Mouse (Mus musculus) left cerebral cortex, adult 8-10 months (tissue): Measurements from ENCODE around the gene Olfr434. TPM values are rescaled to one million over a fixed set of nuclear protein-coding genes. Genes with fewer than 3 reads are reported as not detected.
A peak's percentile ranks its signal among the peaks of the same experiment; 100 is the strongest.
"Not testable (repeated sequence)": the region's sequence is repeated elsewhere in the genome, so short reads cannot be mapped to it uniquely, and the experiment has no call there.

Source experiments
- DNase-seq, 2 experiments: peaks; one replicate each; pipeline ENCODE4 v3.0.0; 2022; ENCODE audit warnings: low spot score in 2 of 2
- total RNA-seq, 4 experiments: library from RNA; stranded (reverse); gene quantifications; 2 replicates each; pipeline ENCODE4 v1.2.4; 2022

Gene Olfr434
- not detected for total RNA-seq

DNA sequence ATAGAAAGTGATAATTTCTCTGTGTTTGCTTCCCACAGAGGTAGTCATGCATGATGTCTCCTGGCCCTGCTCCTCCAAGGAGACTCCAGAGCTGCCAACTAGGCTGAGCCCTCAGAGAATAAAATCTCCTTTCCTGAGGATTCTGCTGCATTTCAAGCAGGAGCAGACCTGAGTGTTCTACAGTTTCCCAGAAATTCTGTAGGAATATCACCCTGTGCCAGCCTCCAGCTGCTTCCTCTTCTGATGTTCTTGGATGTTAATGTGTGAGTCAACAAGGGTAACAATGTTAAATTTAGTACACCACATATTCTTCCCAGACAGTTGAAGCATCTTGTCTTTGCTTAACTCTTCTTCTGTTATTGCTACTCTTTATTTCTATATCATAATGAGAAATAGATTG lies at the start of gene Olfr434:
Olfr434 (plus strand) TSS at position 149 of the 400 bp plus-strand sequence.
- DNase-seq: peak in 1 of 2 experiments; percentile 58

DNA sequence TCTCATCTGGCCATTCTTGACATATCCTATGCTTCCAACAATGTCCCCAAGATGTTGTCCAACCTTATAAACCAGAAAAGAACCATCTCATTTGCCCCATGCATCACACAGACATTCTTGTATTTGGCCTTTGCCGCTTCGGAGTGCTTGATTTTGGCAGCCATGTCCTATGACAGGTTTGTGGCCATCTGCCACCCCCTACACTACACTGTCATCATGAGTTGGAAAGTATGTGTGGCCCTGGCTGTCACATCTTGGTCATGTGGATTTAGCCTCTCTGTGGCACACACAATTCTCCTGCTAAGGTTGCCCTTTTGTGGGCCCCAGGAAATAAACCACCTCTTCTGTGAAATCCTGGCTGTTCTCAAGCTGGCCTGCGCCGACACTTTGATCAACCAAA lies 45.6 kb upstream of the Olfr434 start:
- no peak for DNase-seq

DNA sequence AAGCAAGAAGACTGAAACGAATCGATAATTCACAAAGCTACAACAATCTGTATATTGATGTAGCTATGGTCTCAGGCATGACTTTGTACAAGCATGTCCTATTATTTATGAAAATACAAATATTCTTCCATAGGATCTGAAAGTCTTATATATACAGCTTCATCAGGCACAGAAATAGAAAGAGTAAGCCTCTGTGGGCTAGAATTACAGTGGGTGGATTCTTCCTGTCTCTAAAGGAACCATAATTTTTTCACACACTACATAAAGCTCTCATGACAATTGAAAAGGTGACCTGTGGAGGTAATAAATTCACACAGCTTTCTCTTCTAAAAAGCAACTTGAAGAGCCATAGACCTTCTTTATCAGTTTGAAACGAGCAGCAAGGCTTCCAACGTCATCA lies 41.0 kb upstream of the Olfr434 start, which contains the start of gene Olfr13:
Olfr13 (plus strand) TSS at position 301 of the 400 bp plus-strand sequence.
- DNase-seq: no peak

DNA sequence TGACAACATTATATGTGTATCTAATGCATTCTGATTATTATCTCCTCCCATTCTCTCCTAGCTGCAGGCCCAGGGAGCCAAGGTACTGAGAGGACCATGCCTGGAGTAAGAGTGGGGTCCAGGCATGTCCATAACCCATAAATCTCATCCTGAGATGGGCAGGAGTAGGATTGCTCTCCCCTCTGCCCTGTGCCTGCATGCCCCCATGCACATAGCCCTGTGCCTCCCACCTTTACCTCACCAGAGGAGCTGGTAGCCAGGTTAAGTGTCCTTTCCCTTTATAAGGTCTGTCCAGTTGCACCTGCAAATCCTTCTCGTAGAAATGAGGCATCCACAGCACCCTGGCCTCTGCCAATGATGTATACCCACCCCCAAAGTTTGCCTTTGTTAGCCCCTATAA lies 34.7 kb upstream of the Olfr434 start:
- DNase-seq: no peak

DNA sequence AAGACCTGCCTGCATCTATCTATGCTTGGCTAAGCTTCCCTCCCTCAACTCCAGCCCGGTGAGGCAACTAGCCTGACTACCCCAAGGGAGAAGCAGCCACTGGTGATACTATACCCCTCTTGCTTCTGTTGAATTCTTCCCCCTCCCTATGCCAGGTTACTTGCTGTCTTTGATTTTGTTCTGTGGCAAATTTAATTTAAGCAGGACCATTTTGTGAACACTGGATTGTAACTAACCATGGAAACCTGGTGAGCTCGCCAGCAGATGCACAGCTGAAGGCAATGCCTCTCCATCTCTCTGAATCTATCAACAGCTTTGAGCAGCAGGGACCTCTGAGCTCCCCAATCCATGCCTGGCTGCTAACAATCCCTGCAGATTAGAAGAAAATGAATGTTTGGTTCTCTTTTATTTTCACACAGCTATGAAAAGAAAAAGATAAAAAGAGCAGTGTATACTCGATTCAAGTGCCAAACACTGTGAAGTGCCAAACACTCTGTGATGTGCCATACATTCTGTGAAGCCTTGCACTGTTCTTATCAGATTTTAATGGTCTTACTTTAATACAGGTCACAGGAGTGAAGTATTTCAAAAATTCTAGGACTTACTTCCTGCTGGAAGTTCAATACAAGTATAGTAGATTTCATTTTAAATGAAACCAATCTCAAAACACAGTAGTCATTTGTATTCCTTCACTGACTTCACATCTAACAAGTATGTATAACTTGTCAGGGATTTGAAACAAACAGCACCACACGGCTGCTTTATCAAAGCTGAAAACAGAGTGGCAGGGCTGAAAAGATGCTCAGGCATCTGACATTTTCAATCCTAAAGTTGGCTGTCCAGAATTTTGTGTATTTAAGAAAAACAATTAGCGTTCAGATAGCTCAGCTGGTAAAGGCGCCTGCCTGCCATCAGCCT lies 34.0 kb upstream of the Olfr434 start:
- DNase-seq: no peak

DNA sequence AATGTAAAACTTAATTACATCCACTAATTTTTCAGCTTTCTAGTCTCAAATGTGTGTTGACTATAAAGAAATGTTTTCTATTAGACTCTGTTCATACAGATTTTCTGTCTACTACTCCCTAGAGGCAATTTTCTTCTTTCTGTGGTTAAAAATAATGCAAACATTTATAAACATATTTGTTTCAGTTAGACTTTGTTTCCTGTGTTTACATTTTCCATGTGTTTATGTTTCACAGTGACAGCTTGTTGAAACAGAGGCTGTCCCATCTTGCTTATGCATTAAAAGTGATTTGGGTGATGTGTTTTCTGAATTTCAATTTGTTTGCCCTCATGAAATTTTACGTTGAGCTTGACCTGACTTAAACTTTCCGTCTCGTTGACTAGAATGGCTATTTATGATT lies 21.8 kb upstream of the Olfr434 start:
- no peak for DNase-seq

DNA sequence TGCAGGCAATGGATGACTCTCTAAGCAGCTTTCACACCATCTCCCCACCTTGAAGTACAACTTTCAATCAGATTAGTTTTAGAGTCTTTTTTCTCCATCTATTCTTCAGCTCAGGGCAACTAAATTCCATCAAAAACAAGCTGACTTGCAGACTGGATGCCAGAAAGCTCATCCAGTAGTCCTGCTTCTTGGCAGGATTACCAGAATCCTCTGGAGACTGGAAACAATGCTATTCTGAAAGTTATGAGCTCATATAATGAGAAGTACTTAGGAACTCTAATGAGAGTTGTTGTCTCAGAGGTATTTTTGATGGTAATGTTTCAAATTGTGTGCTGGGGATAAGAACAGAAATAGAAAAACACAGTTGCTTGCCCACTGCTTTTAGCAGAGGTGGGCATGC lies 16.0 kb upstream of the Olfr434 start, which contains the start of gene Olfr435:
Olfr435 (plus strand) TSS at position 366 of the 400 bp plus-strand sequence.
- DNase-seq: no peak

DNA sequence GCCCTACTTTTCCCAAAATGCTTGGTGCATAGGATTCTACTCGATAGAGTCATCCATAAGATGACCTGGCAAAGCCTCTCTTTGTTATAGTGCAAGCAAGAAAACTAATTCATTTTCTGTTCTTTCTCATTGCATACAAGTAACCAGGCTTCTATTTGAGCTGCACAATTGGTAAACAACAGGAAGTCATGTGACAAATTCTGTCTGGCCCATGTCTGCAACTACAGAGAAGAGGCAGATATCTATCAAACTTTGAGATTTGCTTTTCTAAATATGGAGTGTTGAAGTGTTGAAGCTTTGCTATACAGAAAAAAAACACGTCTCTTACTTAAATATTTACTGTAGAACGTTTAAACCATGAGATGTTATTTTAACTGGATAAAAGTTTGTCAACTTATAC lies 14.7 kb upstream of the Olfr434 start:
- no peak for DNase-seq

DNA sequence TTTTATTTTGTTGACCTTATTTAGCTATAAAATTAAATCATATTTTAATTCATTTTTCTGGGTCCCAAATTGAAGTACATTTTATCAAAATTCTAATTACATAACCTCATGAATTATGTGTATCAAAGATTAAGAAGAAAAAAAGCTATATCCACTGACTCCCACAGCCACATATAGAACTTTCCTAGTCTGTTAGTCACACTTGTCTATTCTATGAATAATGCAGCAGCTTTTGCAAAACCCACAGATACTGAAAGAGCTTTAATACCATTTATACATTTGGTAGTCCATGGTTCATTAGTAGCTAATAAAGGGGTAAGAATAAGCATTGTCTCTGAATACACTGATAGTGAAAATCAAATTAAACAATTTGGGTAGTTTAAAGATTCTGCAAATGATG lies 10.0 kb upstream of the Olfr434 start:
- DNase-seq: no peak

DNA sequence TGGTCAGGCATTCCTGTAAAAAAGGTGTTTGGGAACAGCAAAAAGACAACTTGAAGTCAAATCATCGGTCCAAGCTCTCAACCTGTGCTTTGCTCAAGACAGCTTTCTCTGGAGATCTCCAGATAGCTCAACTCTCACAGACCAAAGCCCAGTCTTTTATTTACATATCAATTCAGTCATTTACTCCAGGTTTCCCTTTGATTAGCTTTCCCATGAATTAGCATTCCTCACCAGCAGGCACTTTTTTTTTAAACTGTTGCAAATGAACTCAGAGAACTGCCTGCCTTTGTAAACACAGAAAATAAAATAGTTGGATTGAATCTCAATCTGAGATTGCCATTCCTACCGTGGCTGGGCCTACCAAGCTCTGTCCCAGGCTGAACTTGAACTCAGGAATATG lies 7.5 kb upstream of the Olfr434 start:
- DNase-seq: no peak

DNA sequence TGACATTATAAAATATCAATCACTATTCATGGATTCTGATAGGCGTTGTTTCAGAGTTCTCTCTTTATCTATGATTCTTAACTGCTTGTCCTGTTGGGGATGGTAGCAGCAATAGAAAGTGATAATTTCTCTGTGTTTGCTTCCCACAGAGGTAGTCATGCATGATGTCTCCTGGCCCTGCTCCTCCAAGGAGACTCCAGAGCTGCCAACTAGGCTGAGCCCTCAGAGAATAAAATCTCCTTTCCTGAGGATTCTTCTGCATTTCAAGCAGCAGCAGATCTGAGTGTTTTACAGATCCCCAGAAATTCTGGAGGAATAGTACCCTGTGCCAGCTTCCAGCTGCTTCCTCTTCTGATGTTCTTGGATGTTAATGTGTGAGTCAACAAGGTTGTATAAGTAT lies 18.4 kb downstream of the Olfr434 start, which contains the start of gene Olfr47:
Olfr47 (plus strand) TSS at position 275 of the 400 bp plus-strand sequence.
- DNase-seq: not testable (repeated sequence)

DNA sequence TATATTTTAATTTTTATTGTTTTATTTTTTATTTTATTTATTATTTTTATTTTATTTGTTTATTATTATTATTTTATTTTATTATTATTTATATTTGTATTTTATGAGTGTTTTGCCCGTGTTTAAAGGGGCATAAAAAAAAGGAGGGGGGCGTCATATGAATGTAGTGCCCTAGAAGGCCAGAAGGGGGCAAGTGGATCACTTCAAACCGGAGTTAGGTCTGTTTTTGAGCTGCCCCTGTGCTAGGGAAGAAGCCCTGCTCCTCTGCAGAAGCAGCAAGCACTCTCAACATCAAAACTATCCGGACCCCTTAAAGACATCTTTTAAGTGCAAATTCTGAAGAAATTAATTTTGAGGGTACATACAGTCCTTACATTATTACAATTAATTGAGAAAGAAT lies 29.2 kb downstream of the Olfr434 start:
- DNase-seq: no peak

DNA sequence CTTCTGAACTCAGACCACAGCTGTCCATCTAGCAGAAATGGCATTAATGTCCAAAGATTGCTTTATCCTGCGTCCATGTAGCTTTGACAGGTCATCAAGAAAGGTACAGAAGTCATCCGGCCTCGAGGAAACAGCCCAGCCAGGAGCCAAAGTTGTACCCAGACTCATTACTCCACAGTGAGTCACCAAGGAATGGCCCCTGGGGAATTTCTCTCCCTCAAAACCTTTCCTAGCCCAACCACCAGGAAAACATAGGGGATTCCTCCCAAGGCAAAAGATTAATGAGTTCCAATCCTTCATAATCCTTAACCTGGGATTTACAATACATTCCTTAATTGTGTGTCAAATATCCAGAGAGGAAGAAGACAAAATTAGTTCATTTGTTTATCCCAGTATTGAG lies 34.6 kb downstream of the Olfr434 start:
- no peak for DNase-seq

DNA sequence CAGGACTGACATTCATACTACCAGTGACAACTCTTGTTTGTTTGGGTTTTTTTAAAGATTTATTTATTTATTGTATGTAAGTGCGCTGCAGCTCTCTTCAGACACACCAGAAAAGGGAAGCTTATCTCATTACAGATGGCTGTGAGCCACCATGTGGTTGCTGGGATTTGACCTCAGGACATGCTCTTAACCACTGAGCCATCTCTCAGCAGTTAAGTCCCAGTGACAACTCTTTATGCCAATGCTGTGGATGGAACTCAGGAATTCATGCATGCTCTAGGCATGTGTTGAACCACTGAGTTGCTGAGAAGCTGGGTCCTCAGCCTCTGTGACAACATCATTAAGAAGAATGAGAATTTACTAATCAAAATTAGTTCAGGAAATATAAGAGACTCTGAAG lies 40.2 kb downstream of the Olfr434 start:
- no peak for DNase-seq

DNA sequence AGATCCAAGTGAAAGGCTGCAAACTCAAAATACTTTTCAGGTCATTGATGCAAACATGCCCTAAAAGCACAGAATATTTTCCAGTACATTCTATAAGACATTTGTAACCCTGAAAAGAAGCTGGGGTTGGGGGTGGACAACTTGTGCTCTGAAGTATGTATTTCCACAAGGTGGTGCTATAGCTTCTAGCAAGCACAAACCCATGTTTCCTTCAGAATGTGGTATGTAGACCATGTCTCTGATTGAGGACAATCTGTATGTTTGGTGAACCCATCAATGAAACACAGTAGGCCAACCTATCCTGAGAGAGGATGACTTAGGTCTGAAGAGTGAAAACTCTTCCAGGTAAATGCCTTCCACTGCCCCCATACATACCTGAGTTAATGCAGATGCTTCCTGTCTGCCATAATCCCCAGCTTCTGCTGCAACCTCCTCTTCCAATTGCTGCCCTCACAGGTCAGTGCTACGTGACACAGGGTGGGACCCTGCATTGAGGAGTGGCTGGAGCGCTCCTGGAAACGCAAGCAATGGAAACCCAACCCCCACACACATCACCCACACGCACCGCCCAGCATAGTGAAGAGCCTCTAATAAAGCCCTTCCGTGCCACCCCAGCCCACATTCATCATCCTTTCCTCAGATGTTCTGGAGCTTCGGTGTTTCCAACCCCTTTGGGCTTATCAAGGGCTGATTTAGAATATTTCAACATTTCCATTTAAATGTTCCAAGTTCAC lies 41.5 kb downstream of the Olfr434 start:
- DNase-seq: no peak

DNA sequence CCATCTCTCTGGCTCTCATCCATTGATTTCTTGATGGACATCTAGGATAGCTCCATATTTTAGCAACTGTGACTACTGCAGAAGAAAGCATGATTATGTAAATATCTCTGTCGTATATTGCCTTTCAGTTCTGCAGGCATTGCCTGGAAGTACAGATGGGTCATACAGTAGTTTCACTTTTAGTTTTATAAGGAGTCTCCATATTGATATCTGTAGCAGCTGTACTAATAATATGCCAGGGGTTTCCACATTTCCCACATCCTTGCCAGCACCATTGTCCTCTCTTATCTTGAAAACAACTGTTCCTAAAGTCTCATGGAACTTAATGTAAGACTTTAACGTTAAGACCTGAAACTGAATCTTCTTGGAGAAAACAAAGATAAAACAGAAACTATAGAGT lies 47.9 kb downstream of the Olfr434 start:
- no peak for DNase-seq

DNA sequence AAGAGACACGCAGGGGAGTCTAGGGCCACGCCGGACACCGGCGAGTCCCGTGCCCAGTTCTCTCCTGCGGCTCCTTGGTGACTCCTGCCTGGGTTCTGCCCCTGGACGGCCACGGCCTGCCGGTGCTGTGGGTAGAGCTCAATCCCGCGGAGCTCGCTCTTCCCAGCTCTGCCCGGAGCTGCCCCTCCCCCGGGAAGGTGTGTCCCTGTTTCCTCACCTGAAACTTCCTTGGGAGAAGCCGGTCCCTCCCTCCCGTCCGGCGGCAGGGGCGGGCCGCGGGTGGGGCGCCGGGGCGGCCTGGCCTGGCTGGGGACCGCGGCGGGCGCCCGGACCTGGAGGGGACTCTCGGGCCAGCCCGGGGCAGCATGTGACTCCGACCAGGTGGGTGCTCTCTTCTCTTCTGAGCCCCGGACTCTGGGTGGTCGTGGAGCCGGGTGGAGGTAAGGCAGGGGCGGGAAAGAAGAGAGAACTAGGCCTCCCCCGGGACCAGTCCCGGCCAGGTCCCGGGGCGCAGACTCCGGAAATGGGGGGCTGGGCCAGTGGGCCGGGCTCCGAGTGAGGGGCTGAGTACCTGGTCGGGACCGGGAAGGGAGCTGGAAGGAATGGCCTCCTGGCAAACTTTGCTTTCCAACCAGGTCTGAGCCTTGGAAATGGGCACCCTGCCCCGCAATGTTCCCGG lies 52.7 kb downstream of the Olfr434 start, which contains the start of gene Arhgef5:
Arhgef5 (plus strand) TSS at position 220 of the 679 bp plus-strand sequence.
- no peak for DNase-seq

DNA sequence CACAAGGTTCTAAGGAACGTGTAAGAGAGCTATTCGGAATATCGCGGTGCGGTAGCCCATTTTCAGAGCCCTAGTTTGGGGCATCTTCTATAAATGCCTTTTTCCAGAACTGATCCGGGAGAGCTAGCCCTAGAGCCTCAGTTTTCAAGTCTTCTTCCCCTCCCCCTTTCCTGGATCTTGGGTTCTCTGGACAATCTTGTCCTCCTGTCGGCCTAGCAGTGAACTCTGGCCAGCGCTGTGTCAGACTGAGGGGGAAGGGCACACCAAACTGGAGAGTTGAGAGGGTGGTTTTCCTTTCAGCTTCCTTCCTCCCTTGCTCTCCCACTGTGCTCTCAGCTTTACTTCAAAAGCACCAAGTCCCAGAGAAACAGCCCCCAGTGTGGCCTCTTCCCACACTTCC lies 53.5 kb downstream of the Olfr434 start:
- DNase-seq: no peak
